Mouse (Mus musculus) bone marrow, adult 2 months (tissue): ENCODE results near the gene Rapgef4.

Experiments used
- CTCF ChIP-seq: fragments of 200-500 bp; IDR thresholded peaks from 2 replicates; pipeline ENCODE4 v1.5.1; 2011; ENCODE audit warnings: low read length, control low read depth; ENCODE audit not compliant: control insufficient read depth, insufficient read depth
- POLR2A ChIP-seq: fragments of 200-500 bp; IDR thresholded peaks from 2 replicates; pipeline ENCODE4 v1.6.1; 2011; ENCODE audit warnings: low read depth, mild to moderate bottlenecking, control low read depth, low read length, borderline replicate concordance; ENCODE audit not compliant: control insufficient read depth

GRCm38 (mm10) chr2:72178025-72178424 is 197.0 kb downstream of the Rapgef4 start:
- no peak for TF ChIP-seq CTCF
- no peak for TF ChIP-seq POLR2A
